Mouse (Mus musculus): Measurements from ENCODE around the gene Ddx49.

DNA sequence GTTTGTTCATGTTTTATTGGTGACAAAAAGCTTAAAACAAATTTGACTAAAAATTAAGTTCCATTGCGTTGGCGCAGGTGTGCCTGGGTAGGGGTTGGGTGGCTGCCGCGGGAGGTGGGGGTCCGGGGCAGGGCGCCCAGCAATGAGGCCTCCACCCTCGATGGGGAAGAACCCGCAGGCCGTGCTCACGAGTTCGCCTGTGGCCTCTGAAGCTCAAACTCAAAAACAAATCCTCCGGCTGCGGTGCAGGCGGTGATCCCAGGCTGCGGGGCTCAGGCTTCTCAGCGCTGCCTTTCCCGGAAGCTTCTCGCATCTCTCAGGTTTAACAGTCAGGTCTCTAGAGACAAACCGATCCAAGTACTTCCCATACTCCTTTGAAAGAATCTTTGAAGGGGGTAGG is 29.2 kb upstream of the Ddx49 start:
- TF ChIP-seq CHD2 (IDR thresholded peaks at IDR 0.05; ENCODE audit: low read depth, low read length) (no peak), ZNF384 (IDR thresholded peaks at IDR 0.05; ENCODE audit: low read depth, low read length) (no peak), MAFK (IDR thresholded peaks at IDR 0.05; ENCODE audit: insufficient read depth, low read depth, low read length) (no peak), ZC3H11A (IDR thresholded peaks at IDR 0.05; ENCODE audit: borderline replicate concordance, low read depth, low read length) (no peak)
